Mouse (Mus musculus): ENCODE results near the gene Npy.

DNA sequence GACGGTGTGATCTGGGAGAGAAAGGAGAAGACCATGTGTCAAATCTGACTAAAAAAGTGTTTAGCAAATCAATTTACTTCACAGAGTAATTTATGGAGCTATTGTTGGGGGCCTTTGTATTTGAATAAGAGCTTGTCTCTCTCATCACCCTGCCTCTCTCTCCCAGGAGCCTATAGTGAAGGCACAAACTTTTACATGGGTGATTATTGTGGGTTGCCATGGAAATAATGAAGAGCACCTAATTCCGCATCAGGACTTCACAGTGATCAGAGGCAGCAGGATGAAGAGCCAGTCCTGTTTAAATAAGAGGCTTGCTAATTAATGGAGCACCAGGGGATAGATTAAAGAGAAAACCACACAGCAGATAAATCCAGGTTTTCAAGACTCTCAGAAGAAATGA lies 52.6 kb downstream of the Npy start:
- TF ChIP-seq CTCF (conservative IDR thresholded peaks at IDR 0.05; ENCODE audit: low read length) (no peak), NANOG (IDR thresholded peaks at IDR 0.05; ENCODE audit: borderline replicate concordance, low read length) (no peak), POU5F1 (IDR thresholded peaks at IDR 0.05; ENCODE audit: borderline replicate concordance, low read length) (no peak)
